Mouse (Mus musculus): Measurements from ENCODE around the gene Slitrk3. TPM values are rescaled to one million over a fixed set of nuclear protein-coding genes. Genes with fewer than 3 reads are reported as not detected.

Gene Slitrk3
- polyA plus RNA-seq, 1 experiment from 2014 or later = 1.1 TPM

- DNase-seq (ENCODE audit: low spot score, missing footprints) (peak; percentile 95), ATAC-seq (ENCODE audit: low FRiP score) (peak; percentile 85)
- H3K27ac ChIP-seq (ENCODE audit: low read depth, low read length) = no peak overlapping the region
- H3K4me1 ChIP-seq (ENCODE audit: control insufficient read depth, insufficient read depth, low read length) = peaks cover 4% of the 10 kb centered on the region; the same call in 1 of the 2 replicates
- H3K36me3 ChIP-seq (ENCODE audit: control insufficient read depth, insufficient read depth, low read length) = no peaks in the 10 kb centered on the region
- H3K27me3 ChIP-seq (ENCODE audit: control insufficient read depth, insufficient read depth, low read length) = peaks cover 17% of the 10 kb centered on the region
- under 1% methylated on average over 26 of the region's 26 CpGs for WGBS
- H3K4me3 ChIP-seq (ENCODE audit: low read depth, low read length) = peak overlapping the region; percentile 37
- no peaks in the 10 kb centered on the region for H3K9me3 ChIP-seq (ENCODE audit: control insufficient read depth, low read length)
- peak overlapping the region; percentile 62 for H3K4me2 ChIP-seq
- H3K9ac ChIP-seq (ENCODE audit: low read length) = peak overlapping the region; percentile 59
Observed at GRCm38 (mm10) chr3:73053451-73053931, 4.1 kb downstream of the Slitrk3 start.

DNA sequence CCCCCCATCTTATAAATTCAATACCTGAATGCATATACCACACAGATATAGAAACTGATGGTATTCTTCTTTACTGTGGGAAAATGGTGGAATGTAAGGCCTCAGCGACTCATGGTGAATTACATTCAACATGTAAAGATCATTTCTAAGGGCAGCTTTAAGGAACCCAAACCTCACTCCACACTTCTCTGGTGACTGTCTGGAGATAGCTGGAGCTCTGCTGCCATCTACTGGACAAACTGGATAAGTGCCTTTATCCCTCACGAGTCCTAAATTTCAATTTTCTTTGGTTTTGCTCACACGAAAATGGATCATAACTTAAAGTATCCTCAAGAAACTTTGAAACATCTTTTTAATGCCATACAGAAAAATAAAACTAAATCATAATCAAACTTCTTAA is 11.4 kb downstream of the Slitrk3 start:
- ATAC-seq (ENCODE audit: low FRiP score) (peak; percentile 77), DNase-seq (ENCODE audit: low spot score, missing footprints) (peak; percentile 94)
- H3K4me2 ChIP-seq = no peak overlapping the region
- no peak overlapping the region for H3K27ac ChIP-seq (ENCODE audit: low read depth, low read length)
- no peak overlapping the region for H3K4me3 ChIP-seq (ENCODE audit: low read depth, low read length)
- no peaks in the 10 kb centered on the region for H3K9me3 ChIP-seq (ENCODE audit: control insufficient read depth, low read length)
- H3K36me3 ChIP-seq (ENCODE audit: control insufficient read depth, insufficient read depth, low read length) = no peaks in the 10 kb centered on the region
- H3K4me1 ChIP-seq (ENCODE audit: control insufficient read depth, insufficient read depth, low read length) = no peaks in the 10 kb centered on the region
- H3K27me3 ChIP-seq (ENCODE audit: control insufficient read depth, insufficient read depth, low read length) = no peaks in the 10 kb centered on the region
- no peak overlapping the region for H3K9ac ChIP-seq (ENCODE audit: low read length)
- 3% methylated on average over 3 of the region's 3 CpGs for WGBS

DNA sequence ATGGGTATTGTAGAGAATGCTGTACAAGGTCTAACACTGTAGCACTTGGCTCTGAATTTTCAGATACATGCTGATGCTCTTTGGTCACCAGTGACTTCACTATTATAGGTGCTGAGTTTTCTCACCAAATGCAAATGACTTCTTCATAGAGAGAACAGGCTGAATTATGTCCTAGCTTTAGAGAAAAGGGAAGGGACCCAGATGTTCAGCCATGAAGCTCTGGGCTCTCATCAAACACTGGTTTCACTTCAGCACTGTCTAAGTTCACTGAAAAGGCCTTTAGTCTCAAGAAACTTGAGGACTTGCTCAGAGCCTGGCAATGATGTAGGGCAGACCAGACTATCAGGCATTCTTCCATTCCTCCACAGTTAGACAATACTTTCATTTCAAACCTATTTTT is 15.3 kb downstream of the Slitrk3 start:
- DNase-seq (ENCODE audit: low spot score, missing footprints) (peak; percentile 49), ATAC-seq (ENCODE audit: low FRiP score) (no peak)
- Histone ChIP-seq H3K4me2 (no peak overlapping the region), H3K27me3 (ENCODE audit: control insufficient read depth, insufficient read depth, low read length) (no peaks in the 10 kb centered on the region), H3K9me3 (ENCODE audit: control insufficient read depth, low read length) (no peaks in the 10 kb centered on the region), H3K4me1 (ENCODE audit: control insufficient read depth, insufficient read depth, low read length) (no peaks in the 10 kb centered on the region), H3K36me3 (ENCODE audit: control insufficient read depth, insufficient read depth, low read length) (no peaks in the 10 kb centered on the region), H3K27ac (ENCODE audit: low read depth, low read length) (no peak overlapping the region), H3K4me3 (ENCODE audit: low read depth, low read length) (no peak overlapping the region), H3K9ac (ENCODE audit: low read length) (no peak overlapping the region)

DNA sequence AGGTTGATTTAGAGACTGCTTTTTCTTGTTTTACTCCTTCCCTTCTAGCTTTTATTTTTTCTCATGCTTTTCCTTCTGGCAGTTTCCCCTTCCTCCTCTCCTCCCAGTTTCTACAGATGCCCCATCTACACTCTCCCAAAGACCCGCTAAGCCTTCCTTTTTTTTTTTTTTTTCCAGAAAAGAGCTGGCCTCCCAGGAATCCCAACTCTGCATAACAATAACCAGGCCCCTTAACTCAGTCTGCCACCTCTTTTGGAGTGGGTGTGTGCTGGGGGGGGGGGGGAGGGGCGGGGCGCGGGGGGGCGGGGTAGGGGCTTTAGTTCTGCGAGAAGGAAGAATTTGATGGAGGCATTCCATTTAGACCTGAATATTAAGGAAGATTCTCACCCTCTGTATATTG is 51.6 kb downstream of the Slitrk3 start:
- no peaks in the 10 kb centered on the region for H3K27me3 ChIP-seq (ENCODE audit: control insufficient read depth, insufficient read depth, low read length)
- H3K9ac ChIP-seq (ENCODE audit: low read length) = no peak overlapping the region
- peak; percentile 88 for ATAC-seq (ENCODE audit: low FRiP score)
- DNase-seq (ENCODE audit: low spot score, missing footprints) = no peak
- no peak overlapping the region for H3K27ac ChIP-seq (ENCODE audit: low read depth, low read length)
- H3K4me2 ChIP-seq = no peak overlapping the region
- no peak overlapping the region for H3K4me3 ChIP-seq (ENCODE audit: low read depth, low read length)
- H3K36me3 ChIP-seq (ENCODE audit: control insufficient read depth, insufficient read depth, low read length) = no peaks in the 10 kb centered on the region
- H3K4me1 ChIP-seq (ENCODE audit: control insufficient read depth, insufficient read depth, low read length) = no peaks in the 10 kb centered on the region
- under 1% methylated on average over 6 of the region's 6 CpGs for WGBS
- no peaks in the 10 kb centered on the region for H3K9me3 ChIP-seq (ENCODE audit: control insufficient read depth, low read length)

DNA sequence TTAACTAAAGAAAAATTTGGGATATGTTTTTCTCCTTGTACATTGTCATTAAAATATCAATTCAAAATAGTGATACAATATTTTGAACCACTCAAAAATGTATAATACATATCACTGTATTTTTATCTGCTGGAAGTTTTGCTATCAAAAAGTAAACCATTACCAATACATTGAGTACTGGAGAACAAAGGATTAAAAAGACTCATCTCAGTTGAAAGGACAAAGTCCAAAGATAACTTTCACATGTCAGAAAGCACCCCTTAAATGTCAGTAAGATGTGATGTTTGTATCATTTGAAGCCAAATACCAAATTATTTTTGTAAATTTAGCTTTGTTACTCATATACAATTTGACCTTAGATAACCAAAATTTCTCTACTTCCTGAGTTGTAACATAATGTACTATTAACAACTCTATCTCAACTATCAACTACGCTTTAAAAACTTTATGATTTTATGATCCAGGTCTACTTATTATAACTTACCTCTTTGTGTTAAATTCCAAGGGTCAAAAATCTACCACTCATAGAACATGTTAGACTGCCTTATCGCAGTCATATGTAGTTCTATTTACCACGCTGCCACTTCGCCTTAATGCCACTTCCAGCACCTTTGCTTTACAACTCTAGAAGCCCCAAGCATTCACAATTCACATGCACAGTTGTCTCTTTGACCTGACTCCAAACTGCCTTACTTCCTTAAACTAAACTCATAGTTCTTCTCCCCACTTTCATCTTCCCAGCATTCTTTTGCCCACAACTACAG is 54.5 kb downstream of the Slitrk3 start:
- Histone ChIP-seq H3K27ac (ENCODE audit: low read depth, low read length) (no peak overlapping the region), H3K27me3 (ENCODE audit: control insufficient read depth, insufficient read depth, low read length) (no peaks in the 10 kb centered on the region), H3K36me3 (ENCODE audit: control insufficient read depth, insufficient read depth, low read length) (no peaks in the 10 kb centered on the region), H3K4me2 (no peak overlapping the region), H3K9ac (ENCODE audit: low read length) (no peak overlapping the region), H3K9me3 (ENCODE audit: control insufficient read depth, low read length) (no peaks in the 10 kb centered on the region), H3K4me1 (ENCODE audit: control insufficient read depth, insufficient read depth, low read length) (no peaks in the 10 kb centered on the region), H3K4me3 (ENCODE audit: low read depth, low read length) (no peak overlapping the region)
- ATAC-seq (ENCODE audit: low FRiP score) (no peak), DNase-seq (ENCODE audit: low spot score, missing footprints) (no peak)
- WGBS = 89% methylated on average over 4 of the region's 4 CpGs

DNA sequence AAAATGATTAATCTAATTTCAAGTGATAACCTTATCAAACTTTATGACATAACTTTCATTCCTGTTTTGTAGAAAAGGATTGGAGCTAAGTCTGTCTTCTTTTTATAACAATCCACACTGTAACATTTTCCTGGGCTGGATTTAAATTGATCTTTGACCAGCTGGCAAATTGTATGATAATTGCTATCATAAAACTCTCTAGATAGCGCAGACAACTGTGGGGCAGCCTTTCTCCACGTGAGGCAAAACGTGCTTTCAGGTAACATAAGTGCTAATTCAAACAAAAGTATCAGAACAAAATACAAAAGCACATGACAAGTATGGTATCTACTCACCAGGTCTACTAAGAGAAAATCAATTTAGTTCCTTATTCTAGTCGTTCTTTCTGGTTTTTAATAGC is 60.1 kb downstream of the Slitrk3 start:
- DNase-seq (ENCODE audit: low spot score, missing footprints) (no peak), ATAC-seq (ENCODE audit: low FRiP score) (no peak)
- Histone ChIP-seq H3K9me3 (ENCODE audit: control insufficient read depth, low read length) (no peaks in the 10 kb centered on the region), H3K9ac (ENCODE audit: low read length) (no peak overlapping the region), H3K27ac (ENCODE audit: low read depth, low read length) (no peak overlapping the region), H3K27me3 (ENCODE audit: control insufficient read depth, insufficient read depth, low read length) (no peaks in the 10 kb centered on the region), H3K36me3 (ENCODE audit: control insufficient read depth, insufficient read depth, low read length) (no peaks in the 10 kb centered on the region), H3K4me1 (ENCODE audit: control insufficient read depth, insufficient read depth, low read length) (no peaks in the 10 kb centered on the region), H3K4me2 (no peak overlapping the region), H3K4me3 (ENCODE audit: low read depth, low read length) (no peak overlapping the region)
- 76% methylated on average over 4 of the region's 4 CpGs for WGBS

Other genes starting within 250 kb of the Slitrk3 start
- not detected in 2 replicates for gene Sis, start 89.9 kb downstream of the Slitrk3 start, polyA plus RNA-seq (2014; fragmentation: Nextera tagmentation; extraction: Ambion mirVana)